Mouse (Mus musculus): Measurements from ENCODE around the gene Cox10. TPM values are rescaled to one million over a fixed set of nuclear protein-coding genes. Genes with fewer than 3 reads are reported as not detected.

The Cox10 gene
- polyA plus RNA-seq, 1 experiment from 2014 or later: 22.3 TPM

DNA sequence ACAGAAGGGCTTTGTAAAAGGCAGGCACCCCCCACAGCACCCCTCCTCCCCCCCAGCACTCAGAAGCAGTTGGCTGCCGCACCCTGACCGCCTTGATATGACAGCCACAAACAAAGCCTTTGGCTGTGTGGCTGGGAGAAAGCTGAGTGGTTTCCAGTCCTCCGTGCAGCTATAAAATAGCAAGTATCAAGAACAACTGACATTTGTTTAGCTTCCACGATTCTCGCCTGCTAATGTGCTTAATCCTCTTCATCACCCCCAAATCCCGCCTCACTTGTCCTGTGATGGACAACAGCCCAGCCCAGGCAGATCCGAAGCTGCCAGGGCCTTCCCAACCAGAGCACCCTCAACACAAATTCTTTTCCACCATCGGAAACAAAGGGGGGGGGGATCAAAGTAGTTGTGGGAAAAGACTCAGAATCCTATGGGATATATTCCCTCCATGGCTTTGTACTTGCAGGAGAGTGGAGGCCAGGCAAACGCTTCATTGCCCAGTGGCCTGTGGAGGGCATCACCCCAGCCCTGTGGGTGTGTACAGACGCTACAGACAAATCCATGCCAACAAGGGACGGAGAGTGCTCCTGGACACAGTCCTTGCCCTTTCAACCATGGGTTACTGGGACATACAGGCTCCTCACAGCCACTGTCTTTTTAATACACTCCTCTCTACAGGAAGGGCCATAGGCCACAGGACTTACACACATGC lies 109.9 kb downstream of the Cox10 start:
- WGBS: 8% methylated on average over 11 of the region's 11 CpGs
- peaks cover 25% of the 10 kb centered on the region for H3K4me1 ChIP-seq (replicated peaks)
- H3K27ac ChIP-seq: peak overlapping the region; percentile 73
- H3K4me2 ChIP-seq (replicated peaks): no peak overlapping the region
- H3K36me3 ChIP-seq: no peaks in the 10 kb centered on the region
- H3K4me3 ChIP-seq (replicated peaks): no peak overlapping the region
- no peaks in the 10 kb centered on the region for H3K27me3 ChIP-seq
- 0 out of 2 replicates have a peak overlapping the region, but pooled peaks have one; percentile 10 for H3K9ac ChIP-seq (replicated peaks)
- ATAC-seq: peak; percentile 82
- H3K9me3 ChIP-seq: no peaks in the 10 kb centered on the region

GRCm38 (mm10) chr11:63968388-63969035 lies 110.8 kb downstream of the Cox10 start:
- H3K4me2 ChIP-seq (replicated peaks): no peak overlapping the region
- no peak overlapping the region for H3K4me3 ChIP-seq (replicated peaks)
- H3K27ac ChIP-seq: peak overlapping the region; percentile 73
- no peaks in the 10 kb centered on the region for H3K27me3 ChIP-seq
- ATAC-seq: peak; percentile 12; the same call in 1 of the 2 replicates
- no peaks in the 10 kb centered on the region for H3K9me3 ChIP-seq
- 37% methylated on average over 3 of the region's 3 CpGs for WGBS
- H3K9ac ChIP-seq (replicated peaks): 0 out of 2 replicates have a peak overlapping the region, but pooled peaks have one; percentile 10
- peaks cover 5% of the 10 kb centered on the region for H3K36me3 ChIP-seq
- H3K4me1 ChIP-seq (replicated peaks): peaks cover 25% of the 10 kb centered on the region

DNA sequence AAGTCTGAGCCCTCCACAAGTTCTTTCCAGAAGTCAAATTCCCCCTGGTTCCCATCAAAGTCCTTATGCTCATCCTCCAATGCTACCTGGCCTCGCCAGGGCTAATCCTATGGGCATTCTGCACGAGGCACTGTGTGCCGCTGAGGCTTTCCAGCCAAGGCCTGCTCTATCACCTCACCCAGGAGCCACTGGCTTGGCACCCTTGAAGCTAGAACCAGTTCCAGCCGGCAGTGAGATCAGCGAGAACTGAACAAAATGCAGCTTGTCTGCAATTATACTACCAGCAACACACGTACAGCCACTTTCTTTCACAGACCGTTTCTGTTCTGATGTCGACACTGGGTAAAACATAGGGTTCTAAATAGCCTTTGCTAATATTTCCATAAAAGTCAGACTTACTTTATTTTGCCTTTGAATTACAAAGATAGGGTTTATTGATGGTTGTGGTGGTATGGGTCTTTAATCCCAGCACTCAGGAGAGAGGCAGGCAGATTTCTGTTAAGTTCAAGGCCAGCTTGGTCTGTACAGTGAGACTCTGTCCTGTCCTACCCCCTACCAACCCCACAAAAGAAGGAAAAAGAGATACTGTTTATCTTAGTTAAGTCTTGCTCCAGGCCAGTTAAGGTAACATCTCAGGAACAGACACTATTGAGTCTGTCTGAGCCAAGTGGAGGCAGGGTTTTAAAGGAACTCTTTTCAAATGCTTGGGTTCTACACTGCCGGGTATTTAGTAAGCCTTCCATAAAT lies 111.5 kb downstream of the Cox10 start:
- WGBS: 89% methylated on average over 9 of the region's 9 CpGs
- H3K36me3 ChIP-seq: peaks cover 8% of the 10 kb centered on the region
- H3K4me2 ChIP-seq (replicated peaks): no peak overlapping the region
- H3K27me3 ChIP-seq: no peaks in the 10 kb centered on the region
- ATAC-seq: no peak
- no peak overlapping the region for H3K4me3 ChIP-seq (replicated peaks)
- H3K27ac ChIP-seq: peak overlapping the region; percentile 73; the same call in 1 of the 2 replicates
- H3K9me3 ChIP-seq: no peaks in the 10 kb centered on the region
- H3K4me1 ChIP-seq (replicated peaks): peaks cover 25% of the 10 kb centered on the region
- H3K9ac ChIP-seq (replicated peaks): no peak overlapping the region

GRCm38 (mm10) chr11:63965437-63965836 lies 113.8 kb downstream of the Cox10 start:
- no peak for ATAC-seq

DNA sequence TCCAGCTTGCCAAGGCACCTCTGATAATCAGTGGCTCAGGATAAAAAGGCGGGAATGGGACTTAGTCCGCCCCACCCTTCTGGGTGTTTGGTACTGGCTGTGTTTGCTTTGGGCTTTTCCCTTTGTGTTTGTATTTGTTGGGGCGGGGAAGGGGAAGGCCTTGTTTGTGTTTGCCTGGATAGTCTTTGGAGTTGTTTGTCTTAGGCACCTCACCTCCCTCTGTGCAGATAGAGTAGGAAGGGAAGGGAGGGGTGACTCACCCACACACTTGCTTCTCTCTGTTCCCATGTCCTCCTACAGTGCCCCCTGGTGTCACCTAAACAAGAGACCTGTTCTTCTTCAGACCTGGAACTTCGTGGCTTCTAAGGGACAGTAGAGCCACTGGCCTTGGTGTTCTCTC lies 122.1 kb downstream of the Cox10 start:
- Histone ChIP-seq H3K4me3 (replicated peaks) (no peak overlapping the region), H3K4me1 (replicated peaks) (peaks cover 26% of the 10 kb centered on the region), H3K36me3 (no peaks in the 10 kb centered on the region), H3K9ac (replicated peaks) (no peak overlapping the region), H3K27me3 (peaks cover 18% of the 10 kb centered on the region), H3K4me2 (replicated peaks) (no peak overlapping the region), H3K27ac (no peak overlapping the region), H3K9me3 (no peaks in the 10 kb centered on the region)
- 30% methylated on average over 4 of the region's 4 CpGs for WGBS
- no peak; the same call in 1 of the 2 replicates for ATAC-seq

More at GRCm38 (mm10) chr11:63965437-63965836, 113.8 kb downstream of the Cox10 start:
- no peaks in the 10 kb centered on the region for H3K27me3 ChIP-seq
- no peak overlapping the region for H3K4me3 ChIP-seq (replicated peaks)
- H3K4me2 ChIP-seq (replicated peaks): no peak overlapping the region
- WGBS: 82% methylated on average over 5 of the region's 5 CpGs
- H3K27ac ChIP-seq: no peak overlapping the region
- peaks cover 8% of the 10 kb centered on the region for H3K36me3 ChIP-seq
- H3K4me1 ChIP-seq (replicated peaks): peaks cover 25% of the 10 kb centered on the region
- H3K9me3 ChIP-seq: no peaks in the 10 kb centered on the region
- H3K9ac ChIP-seq (replicated peaks): no peak overlapping the region

DNA sequence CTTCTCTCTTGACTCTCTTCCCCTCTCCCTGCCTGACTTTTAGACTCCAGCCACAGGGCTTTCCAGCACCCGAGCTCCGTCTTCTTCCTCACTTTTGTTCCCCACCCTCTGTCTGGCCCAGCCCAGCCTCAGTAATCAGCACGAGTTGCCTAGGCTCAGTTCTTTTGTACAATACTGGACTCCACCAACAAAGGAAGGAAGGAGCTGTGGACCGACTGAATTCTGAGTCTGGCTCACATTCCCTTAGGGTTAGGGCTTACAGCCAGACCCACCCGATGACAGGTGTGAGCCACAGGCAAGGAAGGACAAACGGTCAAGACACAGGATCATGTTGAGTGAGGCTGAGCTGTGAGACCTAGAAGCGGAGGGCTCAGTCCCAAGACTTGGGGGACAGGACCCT lies 122.5 kb downstream of the Cox10 start:
- Histone ChIP-seq H3K4me3 (replicated peaks) (no peak overlapping the region), H3K4me2 (replicated peaks) (no peak overlapping the region), H3K4me1 (replicated peaks) (peaks cover 31% of the 10 kb centered on the region), H3K27ac (no peak overlapping the region), H3K9ac (replicated peaks) (no peak overlapping the region), H3K36me3 (no peaks in the 10 kb centered on the region), H3K9me3 (no peaks in the 10 kb centered on the region), H3K27me3 (peaks cover 18% of the 10 kb centered on the region)
- ATAC-seq: peak; percentile 32; the same call in 1 of the 2 replicates
- 24% methylated on average over 7 of the region's 7 CpGs for WGBS

- H3K9ac ChIP-seq (replicated peaks): no peak overlapping the region
- H3K27me3 ChIP-seq: peaks cover 35% of the 10 kb centered on the region
- peaks cover 37% of the 10 kb centered on the region for H3K4me1 ChIP-seq (replicated peaks)
- H3K9me3 ChIP-seq: no peaks in the 10 kb centered on the region
- WGBS: 70% methylated on average over 2 of the region's 2 CpGs
- no peaks in the 10 kb centered on the region for H3K36me3 ChIP-seq
- H3K27ac ChIP-seq: no peak overlapping the region
- no peak for ATAC-seq
- H3K4me3 ChIP-seq (replicated peaks): no peak overlapping the region
- no peak overlapping the region for H3K4me2 ChIP-seq (replicated peaks)
Observed at GRCm38 (mm10) chr11:63953887-63954286, 125.4 kb downstream of the Cox10 start.

DNA sequence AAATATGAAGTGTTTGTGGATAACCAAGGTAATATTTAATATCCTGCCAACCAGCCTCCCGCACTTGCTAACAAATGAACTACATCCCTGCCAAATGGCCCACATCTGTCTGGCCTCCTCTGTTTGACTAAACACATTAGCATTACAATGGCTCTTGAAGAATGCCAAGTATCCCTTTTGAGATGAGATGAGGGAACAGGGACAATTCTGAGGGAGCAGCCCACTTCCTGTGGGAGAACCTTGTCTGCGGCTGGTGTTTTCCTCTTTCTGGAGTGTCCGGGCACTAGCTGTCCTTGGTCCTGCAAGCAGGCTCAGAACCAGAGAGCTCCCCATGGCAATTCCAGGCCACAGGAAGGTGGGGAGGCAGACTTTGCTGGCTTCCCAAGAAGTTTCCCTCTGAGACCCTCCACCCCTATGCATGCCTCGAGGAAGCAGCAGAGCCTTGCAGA lies 126.5 kb downstream of the Cox10 start:
- 11% methylated on average over 4 of the region's 4 CpGs for WGBS
- peak overlapping the region; percentile 19; the same call in 1 of the 2 replicates for H3K9ac ChIP-seq (replicated peaks)
- no peak for ATAC-seq
- H3K36me3 ChIP-seq: no peaks in the 10 kb centered on the region
- H3K4me3 ChIP-seq (replicated peaks): no peak overlapping the region
- H3K27me3 ChIP-seq: peaks cover 37% of the 10 kb centered on the region
- H3K27ac ChIP-seq: 0 out of 2 replicates have a peak overlapping the region, but pooled peaks have one; percentile 14
- no peaks in the 10 kb centered on the region for H3K9me3 ChIP-seq
- H3K4me1 ChIP-seq (replicated peaks): peaks cover 37% of the 10 kb centered on the region
- peak overlapping the region; percentile 49 for H3K4me2 ChIP-seq (replicated peaks)

GRCm38 (mm10) chr11:63951831-63952631 lies 127.2 kb downstream of the Cox10 start:
- Histone ChIP-seq H3K4me2 (replicated peaks) (peak overlapping the region; percentile 49), H3K4me3 (replicated peaks) (peak overlapping the region; percentile 21), H3K4me1 (replicated peaks) (peaks cover 36% of the 10 kb centered on the region), H3K27me3 (peaks cover 33% of the 10 kb centered on the region), H3K36me3 (no peaks in the 10 kb centered on the region), H3K27ac (peak overlapping the region; percentile 14; the same call in 1 of the 2 replicates), H3K9ac (replicated peaks) (peak overlapping the region; percentile 19; the same call in 1 of the 2 replicates), H3K9me3 (no peaks in the 10 kb centered on the region)
- WGBS: 3% methylated on average over 19 of the region's 19 CpGs
- ATAC-seq: peak; percentile 83

GRCm38 (mm10) chr11:63948371-63948770 lies 130.9 kb downstream of the Cox10 start:
- Histone ChIP-seq H3K4me1 (replicated peaks) (peaks cover 22% of the 10 kb centered on the region), H3K9ac (replicated peaks) (no peak overlapping the region), H3K27ac (no peak overlapping the region), H3K4me2 (replicated peaks) (no peak overlapping the region), H3K27me3 (peaks cover 20% of the 10 kb centered on the region), H3K4me3 (replicated peaks) (no peak overlapping the region), H3K9me3 (no peaks in the 10 kb centered on the region), H3K36me3 (no peaks in the 10 kb centered on the region)
- WGBS: 88% methylated on average over 11 of the region's 11 CpGs
- no peak for ATAC-seq

DNA sequence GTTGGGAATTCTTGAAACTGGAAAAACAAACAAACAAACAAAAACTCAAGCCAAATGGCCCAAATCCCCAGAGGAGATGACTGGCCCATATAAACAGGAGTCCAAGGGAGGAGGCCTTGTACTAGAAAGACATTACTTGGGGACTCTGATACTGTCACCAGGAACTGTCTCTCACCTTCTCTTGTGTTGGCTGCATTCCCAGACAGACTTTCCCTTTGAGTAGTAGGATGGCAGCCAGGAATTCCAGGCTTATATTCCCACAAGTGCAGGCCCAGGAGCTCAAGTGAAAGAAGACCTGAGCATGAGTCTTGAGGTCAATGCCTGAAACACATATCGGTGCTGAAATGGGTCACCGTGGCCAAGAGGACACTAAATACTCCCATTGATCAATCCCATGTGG lies 132.2 kb downstream of the Cox10 start:
- no peak for ATAC-seq
- WGBS: 89% methylated on average over 2 of the region's 2 CpGs
- H3K27me3 ChIP-seq: peaks cover 20% of the 10 kb centered on the region

More for the DNA sequence above, 132.2 kb downstream of the Cox10 start:
- Histone ChIP-seq H3K9me3 (no peaks in the 10 kb centered on the region), H3K4me3 (replicated peaks) (no peak overlapping the region), H3K4me2 (replicated peaks) (no peak overlapping the region), H3K4me1 (replicated peaks) (peaks cover 9% of the 10 kb centered on the region), H3K36me3 (no peaks in the 10 kb centered on the region), H3K27ac (no peak overlapping the region), H3K9ac (replicated peaks) (no peak overlapping the region)
